Mouse (Mus musculus): ENCODE measurements at regions not wholly inside any gene's neighbourhood (a gene's known extent, or its start where the extent isn't known, plus 50 kb on each side); places are given as distances from the start of the nearest gene placed in this dataset.

DNA sequence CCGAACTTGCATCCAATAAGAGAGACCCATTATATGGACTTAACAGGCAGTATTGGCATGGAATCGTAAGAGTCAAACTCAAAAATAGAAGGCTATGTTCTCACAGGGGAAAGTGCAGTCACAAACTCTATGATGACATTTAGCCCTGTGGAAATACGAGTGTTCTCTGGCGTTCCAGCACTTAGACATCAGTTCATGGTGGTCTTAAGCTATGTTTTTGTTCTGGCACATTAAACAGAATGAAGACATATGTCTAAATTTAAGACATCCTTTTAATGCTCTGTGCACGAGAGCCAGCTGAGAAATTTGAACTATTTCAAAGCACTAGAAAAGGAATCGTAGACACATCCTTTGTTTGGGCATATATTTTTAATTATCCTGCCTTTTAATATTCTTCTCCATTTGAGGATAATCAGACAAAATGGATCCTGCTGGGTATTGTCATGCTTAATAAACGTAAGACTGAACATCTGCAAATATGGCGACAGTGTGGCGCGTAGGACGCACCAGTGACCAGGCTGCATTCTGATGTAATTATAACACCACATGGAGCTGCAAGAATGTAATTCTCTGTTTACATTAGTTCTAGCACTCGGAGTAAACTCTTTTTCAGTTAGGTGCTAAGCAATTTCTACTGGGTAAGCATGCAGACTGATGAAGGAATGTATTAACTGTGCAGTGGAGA is 114.3 kb downstream of the Dkk1 start:
- no peak for DNase-seq

DNA sequence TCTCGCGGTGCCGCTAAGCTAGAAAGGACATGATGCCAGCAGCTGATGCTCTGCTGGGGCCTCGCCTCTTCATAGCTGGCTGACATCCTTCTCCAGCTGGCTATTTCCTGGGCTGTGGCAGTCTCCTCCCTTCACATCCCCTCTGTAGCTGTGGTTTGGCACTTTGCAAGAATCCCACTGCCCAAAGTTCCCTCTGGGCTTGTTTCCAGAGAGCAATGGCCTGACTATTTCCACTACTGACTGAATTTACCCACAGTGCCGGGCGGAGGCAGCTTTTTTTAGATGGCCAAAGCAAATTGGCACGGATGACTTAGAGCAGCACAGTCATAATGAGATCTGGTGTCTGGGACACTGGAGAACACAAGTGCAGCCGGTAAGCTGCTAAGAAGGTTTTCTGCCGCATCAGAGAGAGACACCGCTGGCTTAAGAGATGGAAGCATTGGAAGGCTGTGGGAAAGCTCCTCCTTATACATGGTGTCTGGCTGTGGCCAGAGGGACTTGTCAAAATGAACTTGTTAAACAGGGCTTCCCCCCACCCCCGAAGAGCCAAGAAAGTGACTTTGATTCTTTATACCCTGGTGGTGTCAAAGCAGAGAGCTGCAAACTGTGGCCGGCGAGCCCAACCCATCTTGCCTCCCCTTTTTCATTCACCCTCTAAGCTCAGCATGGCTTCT is 98.5 kb downstream of the Dkk1 start:
- DNase-seq: no peak

DNA sequence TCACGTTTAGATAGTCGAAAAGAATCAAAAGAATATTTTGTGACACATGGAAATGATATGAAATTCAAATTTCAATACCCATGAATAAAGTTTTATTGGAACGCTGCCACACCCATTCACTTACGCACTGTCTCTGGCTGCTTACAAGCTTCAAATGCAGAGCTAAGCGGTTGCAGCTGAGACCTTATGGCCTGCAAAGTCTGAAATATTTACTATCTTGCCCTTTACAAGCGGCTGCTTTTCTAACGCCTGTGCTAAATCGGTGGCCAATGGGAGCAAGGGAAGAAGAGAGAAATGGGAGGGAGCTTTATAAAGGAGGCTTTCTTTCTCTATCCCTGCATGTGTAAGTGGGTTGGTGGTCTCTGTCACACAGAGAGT is 97.9 kb downstream of the Dkk1 start:
- no peak for DNase-seq

DNA sequence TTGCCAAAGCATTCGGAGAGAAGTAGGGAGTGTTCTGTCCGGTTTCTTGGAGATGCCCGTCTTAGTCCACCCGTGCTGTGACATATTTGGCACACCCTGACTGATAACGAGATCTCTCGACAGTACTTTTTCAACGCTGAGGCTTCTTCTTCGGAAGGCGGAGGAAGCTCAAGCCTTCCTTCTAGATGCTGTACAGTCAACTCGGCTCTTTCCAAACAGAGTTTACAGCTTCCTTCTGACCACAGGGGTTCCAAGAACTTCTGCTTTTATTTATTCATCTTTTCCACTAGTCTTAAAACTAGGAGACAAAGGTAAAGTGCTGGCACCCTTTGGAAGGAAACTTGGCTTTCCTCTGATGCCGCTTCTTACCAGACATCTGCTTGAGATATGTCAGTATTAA is 96.8 kb downstream of the Dkk1 start:
- DNase-seq: no peak

DNA sequence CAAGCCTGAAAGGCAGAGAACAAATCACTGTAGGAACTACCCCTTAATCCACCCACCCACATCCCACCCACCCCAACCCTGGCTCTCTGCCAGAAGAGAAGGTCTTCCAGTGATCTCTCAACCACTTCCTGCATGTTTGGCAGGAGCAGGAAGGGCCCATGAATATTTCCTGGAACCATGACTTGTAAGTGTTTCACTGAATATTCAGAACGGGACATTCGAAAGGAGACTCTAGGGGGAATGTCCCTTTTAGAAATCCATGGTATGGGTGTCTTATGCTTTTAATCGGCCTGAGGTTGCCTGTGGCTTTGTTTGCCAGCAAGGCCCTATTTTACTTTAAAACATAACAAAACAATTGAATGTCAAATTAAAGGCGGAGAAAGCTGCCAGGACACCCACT is 66.0 kb downstream of the Dkk1 start:
- no peak for DNase-seq

DNA sequence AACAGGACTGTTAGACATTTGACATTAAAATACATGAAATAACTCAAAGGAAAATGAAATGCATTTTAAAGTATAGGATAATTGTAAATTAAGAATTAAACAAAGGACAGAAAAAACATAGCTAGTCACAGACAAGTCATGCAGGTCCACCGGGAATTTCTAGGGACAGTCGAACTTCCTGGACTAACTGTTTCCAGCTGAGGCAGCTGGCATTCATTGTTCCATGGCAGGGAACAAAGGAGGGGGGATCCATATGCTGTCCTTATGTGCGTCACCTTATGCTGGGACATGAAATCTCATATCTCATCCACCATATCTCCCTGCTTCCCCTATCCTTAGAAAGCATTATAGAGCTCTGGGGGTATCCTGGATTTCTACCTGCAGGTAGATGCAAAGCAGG is 59.7 kb downstream of the Dkk1 start:
- no peak for DNase-seq

DNA sequence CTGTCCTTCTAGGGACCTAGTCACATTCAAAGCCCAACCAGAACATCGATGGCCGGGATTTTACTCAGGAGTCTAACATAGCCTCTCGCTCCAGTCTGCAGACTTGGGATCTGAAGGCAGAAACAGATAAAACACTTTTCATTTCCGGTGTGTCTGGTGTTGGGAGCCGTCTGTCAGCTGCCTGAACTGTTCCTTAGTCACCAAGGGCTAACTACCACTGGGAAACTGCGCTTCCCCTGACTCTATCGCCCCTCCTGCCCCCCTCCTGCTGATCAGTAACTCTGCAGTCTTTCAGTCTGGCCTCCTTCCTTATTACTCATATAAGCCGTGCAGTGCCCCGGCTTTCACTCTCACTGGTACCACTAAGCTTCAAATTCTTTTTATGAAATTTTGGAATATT is 58.5 kb downstream of the Dkk1 start:
- DNase-seq: no peak

All from layer of hippocampus, adult 9-11 months (tissue).